Mouse (Mus musculus) stomach, postnatal 0 days (tissue): ENCODE measurements around the gene Kazn. TPM values are rescaled to one million over a fixed set of nuclear protein-coding genes. Genes with fewer than 3 reads are reported as not detected.

Source experiments
- ATAC-seq: fragments of 200-750 bp; cut with Nextera tagmentation; 2 replicates; pipeline ENCODE4 v1.8.0; 2017; ENCODE audit not compliant: low FRiP score, low TSS enrichment
- DNase-seq: peaks from one replicate; pipeline ENCODE4 v3.0.0-alpha.2; 2016; ENCODE audit warnings: low spot score
- H3K27ac ChIP-seq: fragments of 300-500 bp; sonication (generic); replicated peaks from 2 replicates; pipeline ENCODE4 v1.5.1; 2014; ENCODE audit warnings: mild to moderate bottlenecking, control low read depth
- H3K27me3 ChIP-seq: fragments of 300-500 bp; sonication (generic); 2 replicates; pipeline ENCODE4 v1.6.1; 2014; ENCODE audit warnings: low read length; ENCODE audit not compliant: control insufficient read depth, insufficient read depth
- H3K36me3 ChIP-seq: fragments of 300-500 bp; sonication (generic); 2 replicates; pipeline ENCODE4 v1.6.1; 2014; ENCODE audit warnings: low read length, mixed read lengths; ENCODE audit not compliant: control insufficient read depth, insufficient read depth
- H3K4me1 ChIP-seq: fragments of 300-500 bp; sonication (generic); replicated peaks from 2 replicates; pipeline ENCODE4 v1.6.1; 2014; ENCODE audit warnings: antibody characterized with exemption; ENCODE audit not compliant: control insufficient read depth, insufficient read depth
- H3K4me2 ChIP-seq: fragments of 300-500 bp; sonication (generic); replicated peaks from 2 replicates; pipeline ENCODE4 v1.6.1; 2014; ENCODE audit warnings: low read depth, mild to moderate bottlenecking, control low read depth, moderate library complexity
- H3K4me3 ChIP-seq: fragments of 300-500 bp; sonication (generic); 2 replicates; pipeline ENCODE4 v1.5.1; 2014; ENCODE audit warnings: low read depth, low read length, control low read depth
- H3K9ac ChIP-seq: fragments of 300-500 bp; sonication (generic); 2 replicates; pipeline ENCODE4 v1.6.1; 2014; ENCODE audit warnings: mild to moderate bottlenecking, low read length, control low read depth, mixed read lengths
- H3K9me3 ChIP-seq: fragments of 300-500 bp; sonication (generic); 2 replicates; pipeline ENCODE4 v1.6.1; 2016; ENCODE audit warnings: low read length; ENCODE audit not compliant: control insufficient read depth
- CTCF ChIP-seq: IDR thresholded peaks from 2 replicates; pipeline ENCODE4 v1.5.1; 2016; ENCODE audit warnings: antibody characterized with exemption, low read depth, mild to moderate bottlenecking, moderate library complexity
- EP300 ChIP-seq: optimal IDR thresholded peaks from 2 replicates; pipeline ENCODE3; 2016; ENCODE audit warnings: antibody characterized with exemption
- WGBS: fragments of 180-500 bp; shearing (Covaris S2); extraction: QIAGEN DNeasy Blood & Tissue Kit; methylation state at CpG from one replicate; pipeline ENCODE4 v1.1.7; 2014; 5-methylcytosine and 5-hydroxymethylcytosine counted together
- polyA plus RNA-seq: library from polyadenylated mRNA; unstranded; fragments of >200 nt; fragmentation: Nextera tagmentation; extraction: Ambion mirVana; gene quantifications from 2 replicates; pipeline ENCODE4 v1.2.1, GENCODE M21; 2015

The Kazn gene
- polyA plus RNA-seq, 1 experiment from 2014 or later = 11.4 TPM

- Histone ChIP-seq H3K27me3 (no peaks in the 10 kb centered on the region), H3K4me3 (no peak overlapping the region), H3K9ac (no peak overlapping the region), H3K9me3 (no peaks in the 10 kb centered on the region), H3K27ac (no peak overlapping the region), H3K36me3 (peaks cover 17% of the 10 kb centered on the region), H3K4me1 (no peaks in the 10 kb centered on the region), H3K4me2 (no peak overlapping the region)
- WGBS = 41% methylated on average over 5 of the region's 5 CpGs
- peak; percentile 77 for TF ChIP-seq CTCF
- no peak for TF ChIP-seq EP300
- ATAC-seq = no peak
- no peak for DNase-seq
Measured at GRCm38 (mm10) chr4:142144096-142144495, 95.1 kb downstream of the Kazn start.

- Histone ChIP-seq H3K27ac (no peak overlapping the region), H3K27me3 (no peaks in the 10 kb centered on the region), H3K9ac (no peak overlapping the region), H3K4me3 (no peak overlapping the region), H3K4me1 (no peaks in the 10 kb centered on the region), H3K4me2 (no peak overlapping the region), H3K36me3 (peaks cover 15% of the 10 kb centered on the region), H3K9me3 (no peaks in the 10 kb centered on the region)
- WGBS = 82% methylated on average over 6 of the region's 6 CpGs
- ATAC-seq (no peak), DNase-seq (no peak)
- no peak for TF ChIP-seq CTCF
- no peak for TF ChIP-seq EP300
Measured at GRCm38 (mm10) chr4:142143290-142143689, 95.9 kb downstream of the Kazn start.

GRCm38 (mm10) chr4:142139729-142140128 is 99.5 kb downstream of the Kazn start:
- H3K4me2 ChIP-seq = no peak overlapping the region
- ATAC-seq (no peak), DNase-seq (no peak)
- no peaks in the 10 kb centered on the region for H3K9me3 ChIP-seq
- no peaks in the 10 kb centered on the region for H3K4me1 ChIP-seq
- no peak overlapping the region for H3K9ac ChIP-seq
- H3K27ac ChIP-seq = no peak overlapping the region
- WGBS = 85% methylated on average over 5 of the region's 5 CpGs
- TF ChIP-seq CTCF (no peak), EP300 (no peak)
- H3K36me3 ChIP-seq = peaks cover 2% of the 10 kb centered on the region
- H3K27me3 ChIP-seq = no peaks in the 10 kb centered on the region
- no peak overlapping the region for H3K4me3 ChIP-seq

GRCm38 (mm10) chr4:142138356-142139099 is 100.7 kb downstream of the Kazn start:
- no peak overlapping the region for H3K9ac ChIP-seq
- no peak for TF ChIP-seq CTCF
- no peak for TF ChIP-seq EP300
- no peak for ATAC-seq
- H3K27me3 ChIP-seq = no peaks in the 10 kb centered on the region
- no peak overlapping the region for H3K4me3 ChIP-seq
- no peak for DNase-seq
- no peak overlapping the region for H3K27ac ChIP-seq
- H3K4me1 ChIP-seq = no peaks in the 10 kb centered on the region
- H3K36me3 ChIP-seq = peaks cover 2% of the 10 kb centered on the region; the same call in 1 of the 2 replicates
- no peaks in the 10 kb centered on the region for H3K9me3 ChIP-seq
- H3K4me2 ChIP-seq = no peak overlapping the region
- WGBS = 65% methylated on average over 9 of the region's 9 CpGs

- DNase-seq (no peak), ATAC-seq (no peak)
- H3K36me3 ChIP-seq = no peaks in the 10 kb centered on the region
- no peaks in the 10 kb centered on the region for H3K9me3 ChIP-seq
- H3K4me2 ChIP-seq = no peak overlapping the region
- WGBS = 92% methylated on average over 10 of the region's 10 CpGs
- H3K4me3 ChIP-seq = no peak overlapping the region
- H3K27me3 ChIP-seq = no peaks in the 10 kb centered on the region
- H3K9ac ChIP-seq = no peak overlapping the region
- H3K27ac ChIP-seq = no peak overlapping the region
- no peaks in the 10 kb centered on the region for H3K4me1 ChIP-seq
- TF ChIP-seq CTCF (no peak), EP300 (no peak)
Measured at GRCm38 (mm10) chr4:142136766-142137503, 102.3 kb downstream of the Kazn start.

GRCm38 (mm10) chr4:142135515-142135914 is 103.7 kb downstream of the Kazn start:
- H3K9me3 ChIP-seq = no peaks in the 10 kb centered on the region
- no peak for TF ChIP-seq CTCF
- no peak for TF ChIP-seq EP300
- no peaks in the 10 kb centered on the region for H3K27me3 ChIP-seq
- H3K4me3 ChIP-seq = no peak overlapping the region
- H3K4me1 ChIP-seq = no peaks in the 10 kb centered on the region
- no peak overlapping the region for H3K9ac ChIP-seq
- ATAC-seq (no peak), DNase-seq (no peak)
- no peak overlapping the region for H3K27ac ChIP-seq
- 93% methylated on average over 2 of the region's 2 CpGs for WGBS
- H3K36me3 ChIP-seq = no peaks in the 10 kb centered on the region
- H3K4me2 ChIP-seq = no peak overlapping the region
